Mouse (Mus musculus) midbrain, postnatal 0 days (tissue): ENCODE measurements around the gene Gm6993. TPM values are rescaled to one million over a fixed set of nuclear protein-coding genes. Genes with fewer than 3 reads are reported as not detected.

ENCODE experiments used
- ATAC-seq: fragments of 200-750 bp; cut with Nextera tagmentation; 2 replicates; pipeline ENCODE4 v1.8.0; 2017; ENCODE audit warnings: moderate number of reproducible peaks, mild to moderate bottlenecking, moderate TSS enrichment, moderate library complexity; ENCODE audit not compliant: low FRiP score
- DNase-seq: peaks from one replicate; pipeline ENCODE4 v3.0.0-alpha.2; 2015; ENCODE audit warnings: low spot score
- H3K27ac ChIP-seq: fragments of 300-500 bp; sonication (generic); 2 replicates; pipeline ENCODE4 v1.5.1; 2014; ENCODE audit warnings: low read depth, mild to moderate bottlenecking, low read length, mixed read lengths
- H3K27me3 ChIP-seq: fragments of 300-500 bp; sonication (generic); 2 replicates; pipeline ENCODE4 v1.6.1; 2014; ENCODE audit warnings: low read length, control low read depth, mixed read lengths; ENCODE audit not compliant: insufficient read depth
- H3K36me3 ChIP-seq: fragments of 300-500 bp; sonication (generic); 2 replicates; pipeline ENCODE4 v1.6.1; 2014; ENCODE audit warnings: low read length, control low read depth, mixed read lengths; ENCODE audit not compliant: insufficient read depth
- H3K4me1 ChIP-seq: fragments of 300-500 bp; sonication (generic); 2 replicates; pipeline ENCODE4 v1.6.1; 2014; ENCODE audit warnings: mild to moderate bottlenecking, control low read depth, antibody characterized with exemption, low read length, mixed read lengths; ENCODE audit not compliant: insufficient read depth
- H3K4me2 ChIP-seq: fragments of 300-500 bp; sonication (generic); 2 replicates; pipeline ENCODE4 v1.6.1; 2014; ENCODE audit warnings: low read depth, mild to moderate bottlenecking, low read length, mixed read lengths; ENCODE audit not compliant: poor library complexity, severe bottlenecking
- H3K4me3 ChIP-seq: fragments of 300-500 bp; sonication (generic); 2 replicates; pipeline ENCODE4 v1.5.1; 2014; ENCODE audit warnings: low read depth, mild to moderate bottlenecking, low read length, moderate library complexity
- H3K9ac ChIP-seq: fragments of 300-500 bp; sonication (generic); replicated peaks from 2 replicates; pipeline ENCODE4 v1.6.1; 2014; ENCODE audit warnings: mild to moderate bottlenecking, low read length, moderate library complexity, mixed read lengths; ENCODE audit not compliant: poor library complexity, severe bottlenecking
- H3K9me3 ChIP-seq: fragments of 300-500 bp; sonication (generic); 2 replicates; pipeline ENCODE4 v1.6.1; 2016; ENCODE audit warnings: low read length, control low read depth
- CTCF ChIP-seq: IDR thresholded peaks from 2 replicates; pipeline ENCODE4 v1.5.1; 2016; ENCODE audit warnings: antibody characterized with exemption, mild to moderate bottlenecking
- WGBS: fragments of 180-500 bp; shearing (Covaris S2); extraction: QIAGEN DNeasy Blood & Tissue Kit; methylation state at CpG from one replicate; pipeline ENCODE4 v1.1.7; 2014; 5-methylcytosine and 5-hydroxymethylcytosine counted together
- polyA plus RNA-seq: library from polyadenylated mRNA; unstranded; fragments of >200 nt; fragmentation: Nextera tagmentation; extraction: Ambion mirVana; gene quantifications from 2 replicates; pipeline ENCODE4 v1.2.1, GENCODE M21; 2015
- total RNA-seq: library from RNA; depleted of rRNA; stranded (reverse); fragments of >200 nt; gene quantifications from 2 replicates; pipeline ENCODE4 v1.2.3, GENCODE M21; 2014

Gm6993 gene
- total and polyA plus RNA-seq, 2 experiments from 2014 or later = not detected

DNA sequence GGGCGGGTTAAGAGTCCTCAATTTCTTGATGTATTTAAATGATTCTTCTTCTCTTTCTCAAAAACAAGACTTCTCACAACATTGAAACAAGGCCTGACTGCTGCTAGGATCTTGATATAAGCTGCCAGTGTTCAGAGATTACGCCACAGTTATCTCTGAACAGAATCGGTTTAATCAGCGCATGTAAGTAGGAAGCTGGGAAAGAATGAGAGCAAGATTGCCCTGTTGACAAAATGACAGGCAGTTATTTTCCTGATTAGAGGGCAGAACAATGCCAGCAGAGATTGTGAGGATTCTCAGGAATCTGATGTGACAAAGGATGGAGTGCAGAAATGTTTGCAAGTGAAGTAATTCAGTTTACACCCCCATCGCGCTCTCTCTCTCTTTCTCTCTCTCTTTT is 19.0 kb upstream of the Gm6993 start:
- no peak overlapping the region for H3K4me3 ChIP-seq
- no peaks in the 10 kb centered on the region for H3K27me3 ChIP-seq
- TF ChIP-seq CTCF = no peak
- WGBS = 72% methylated on average over 6 of the region's 6 CpGs
- H3K9ac ChIP-seq = no peak overlapping the region
- ATAC-seq (no peak), DNase-seq (no peak)
- H3K9me3 ChIP-seq = no peaks in the 10 kb centered on the region
- H3K4me1 ChIP-seq = no peaks in the 10 kb centered on the region
- no peak overlapping the region for H3K4me2 ChIP-seq
- H3K27ac ChIP-seq = no peak overlapping the region
- no peaks in the 10 kb centered on the region for H3K36me3 ChIP-seq

DNA sequence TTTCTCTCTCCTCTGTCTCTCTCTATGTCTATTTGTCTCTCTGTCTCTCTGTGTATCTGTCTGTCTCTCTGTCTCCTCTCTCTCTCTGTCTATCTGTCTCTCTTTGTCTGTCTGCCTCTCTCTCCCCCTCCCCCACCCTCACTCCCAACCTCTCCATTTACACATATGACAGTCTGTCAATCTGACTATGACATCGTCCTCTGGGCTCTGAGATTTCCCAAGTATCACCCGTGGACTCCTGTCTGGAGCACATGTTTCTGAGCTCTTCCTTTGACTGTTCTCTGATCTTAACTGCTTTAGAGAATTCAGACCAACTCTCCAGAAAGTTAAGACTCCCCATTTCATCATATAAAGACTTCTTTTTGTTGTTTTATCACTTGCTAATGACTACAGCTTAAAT is 18.3 kb upstream of the Gm6993 start:
- Histone ChIP-seq H3K27ac (no peak overlapping the region), H3K9ac (no peak overlapping the region), H3K36me3 (no peaks in the 10 kb centered on the region), H3K9me3 (no peaks in the 10 kb centered on the region), H3K4me3 (no peak overlapping the region), H3K4me1 (no peaks in the 10 kb centered on the region), H3K27me3 (no peaks in the 10 kb centered on the region), H3K4me2 (no peak overlapping the region)
- no peak for DNase-seq
- 25% methylated on average over 2 of the region's 2 CpGs for WGBS
- ATAC-seq = no peak
- no peak for TF ChIP-seq CTCF

DNA sequence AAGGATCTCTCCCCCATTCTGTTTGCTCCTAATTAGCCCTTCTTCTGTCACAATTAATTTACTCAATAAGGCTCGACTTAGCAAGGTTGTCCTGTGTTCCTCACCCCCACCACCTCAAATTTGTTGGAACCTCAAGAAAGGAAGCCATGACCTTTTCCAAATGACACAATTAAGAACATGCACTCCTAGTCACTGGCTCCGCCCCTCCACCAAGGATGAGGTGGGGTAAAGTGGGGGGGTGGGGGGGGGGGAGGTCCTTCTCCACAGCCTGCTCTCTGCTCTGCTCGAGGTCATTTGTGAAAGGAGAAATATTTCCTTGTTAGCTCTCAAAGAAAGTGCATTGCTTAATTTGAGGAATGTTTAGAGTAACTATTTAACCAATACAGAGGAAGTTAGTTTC is 17.8 kb upstream of the Gm6993 start:
- TF ChIP-seq CTCF = no peak
- no peak for DNase-seq
- H3K27me3 ChIP-seq = no peaks in the 10 kb centered on the region
- no peak overlapping the region for H3K27ac ChIP-seq
- H3K4me1 ChIP-seq = no peaks in the 10 kb centered on the region
- no peaks in the 10 kb centered on the region for H3K36me3 ChIP-seq
- WGBS = 25% methylated on average over 3 of the region's 3 CpGs
- H3K9ac ChIP-seq = no peak overlapping the region
- ATAC-seq = no peak
- no peak overlapping the region for H3K4me2 ChIP-seq
- no peak overlapping the region for H3K4me3 ChIP-seq
- H3K9me3 ChIP-seq = no peaks in the 10 kb centered on the region

DNA sequence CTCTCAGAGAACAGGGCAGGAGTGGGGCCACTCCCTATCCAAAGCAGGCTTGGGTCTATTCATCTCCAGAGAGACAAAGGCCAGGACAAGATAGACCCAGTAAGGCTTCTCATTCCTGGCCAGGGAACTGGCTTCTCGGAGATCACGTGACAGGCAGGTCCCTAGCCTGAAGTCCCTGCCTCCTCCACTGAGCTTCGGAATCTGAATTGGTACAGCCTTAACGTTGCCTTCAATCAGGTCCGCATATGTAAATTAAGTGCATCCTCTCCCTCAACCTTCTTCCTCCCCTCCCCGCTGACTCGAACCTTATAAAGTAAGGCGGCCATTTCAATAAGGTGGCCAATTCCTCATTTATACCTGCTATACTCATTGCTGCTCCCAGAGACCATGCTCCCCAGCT is 15.1 kb upstream of the Gm6993 start:
- DNase-seq (no peak), ATAC-seq (no peak)
- no peak overlapping the region for H3K9ac ChIP-seq
- H3K4me1 ChIP-seq = no peaks in the 10 kb centered on the region
- H3K9me3 ChIP-seq = no peaks in the 10 kb centered on the region
- H3K27ac ChIP-seq = no peak overlapping the region
- no peak overlapping the region for H3K4me2 ChIP-seq
- no peaks in the 10 kb centered on the region for H3K36me3 ChIP-seq
- TF ChIP-seq CTCF = no peak
- H3K27me3 ChIP-seq = no peaks in the 10 kb centered on the region
- 38% methylated on average over 8 of the region's 8 CpGs for WGBS
- no peak overlapping the region for H3K4me3 ChIP-seq

DNA sequence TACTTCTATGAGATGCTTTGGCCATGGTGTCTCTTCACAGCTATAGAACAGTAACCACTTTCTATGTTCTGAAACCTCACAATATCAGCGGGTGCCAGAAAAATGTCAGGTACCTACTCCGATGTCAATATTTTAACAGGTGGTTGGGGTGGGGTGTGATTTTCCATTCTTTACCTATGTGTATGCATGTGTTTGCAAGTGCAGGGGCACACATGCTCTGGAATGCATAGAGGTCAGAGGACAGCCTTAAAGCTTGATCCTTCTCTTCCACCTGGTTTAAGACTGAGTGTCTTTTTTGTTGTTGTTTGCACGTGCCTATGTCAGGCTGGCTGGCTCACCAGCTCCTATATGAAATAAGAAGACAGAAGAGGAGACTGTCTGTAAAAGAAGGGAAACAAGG is 13.4 kb upstream of the Gm6993 start:
- H3K36me3 ChIP-seq = no peaks in the 10 kb centered on the region
- TF ChIP-seq CTCF = no peak
- no peaks in the 10 kb centered on the region for H3K27me3 ChIP-seq
- no peak overlapping the region for H3K4me2 ChIP-seq
- WGBS = 90% methylated on average over 3 of the region's 3 CpGs
- H3K4me3 ChIP-seq = no peak overlapping the region
- DNase-seq (no peak), ATAC-seq (no peak)
- no peaks in the 10 kb centered on the region for H3K4me1 ChIP-seq
- no peaks in the 10 kb centered on the region for H3K9me3 ChIP-seq
- H3K27ac ChIP-seq = no peak overlapping the region
- H3K9ac ChIP-seq = no peak overlapping the region

DNA sequence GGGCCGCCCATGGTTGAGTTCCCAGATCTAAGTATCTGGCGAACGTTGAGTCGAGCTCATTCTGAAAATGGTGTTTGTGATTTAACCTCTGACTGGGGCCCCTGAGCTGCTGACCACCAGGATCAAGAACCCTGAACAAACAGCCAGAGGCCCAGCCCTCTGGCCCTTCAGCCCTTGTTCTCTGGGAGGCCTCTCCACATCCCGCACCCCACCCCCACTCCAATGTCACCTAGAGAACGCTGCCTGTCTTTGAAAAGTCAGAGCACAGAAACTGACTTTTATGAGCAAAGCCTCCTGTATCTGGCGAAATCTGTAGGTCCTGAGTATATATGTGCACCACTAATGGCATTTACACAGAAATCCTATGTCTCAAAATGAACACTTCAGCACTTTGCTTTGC is 11.7 kb upstream of the Gm6993 start:
- Histone ChIP-seq H3K9ac (no peak overlapping the region), H3K4me2 (no peak overlapping the region), H3K27ac (no peak overlapping the region), H3K4me1 (no peaks in the 10 kb centered on the region), H3K9me3 (no peaks in the 10 kb centered on the region), H3K4me3 (no peak overlapping the region), H3K36me3 (no peaks in the 10 kb centered on the region), H3K27me3 (no peaks in the 10 kb centered on the region)
- no peak for TF ChIP-seq CTCF
- WGBS = 65% methylated on average over 7 of the region's 7 CpGs
- ATAC-seq = no peak
- no peak for DNase-seq

DNA sequence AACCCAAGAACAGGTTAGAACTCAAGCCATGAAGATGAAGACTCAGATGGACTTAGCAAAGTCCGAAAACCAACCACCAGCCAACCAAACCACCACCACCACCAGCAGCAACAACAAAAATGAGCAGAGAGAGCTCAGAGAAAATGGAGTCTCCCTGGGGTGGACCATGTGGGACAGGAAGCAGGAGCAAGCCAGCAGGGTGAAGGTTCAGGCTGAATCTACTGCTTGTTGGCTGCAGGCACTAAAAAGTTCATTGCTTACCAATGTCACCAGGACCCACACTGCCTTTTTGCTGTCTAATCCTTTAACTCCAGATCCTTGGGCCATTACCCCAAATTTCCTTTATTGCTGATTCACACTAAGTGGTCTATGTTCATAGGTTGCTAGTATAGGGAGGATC is 7.9 kb upstream of the Gm6993 start:
- no peak for TF ChIP-seq CTCF
- DNase-seq (no peak), ATAC-seq (no peak)
- no peaks in the 10 kb centered on the region for H3K4me1 ChIP-seq
- WGBS = 94% methylated on average over 1 of the region's 1 CpGs
- H3K9ac ChIP-seq = no peak overlapping the region
- H3K9me3 ChIP-seq = no peaks in the 10 kb centered on the region
- no peaks in the 10 kb centered on the region for H3K27me3 ChIP-seq
- H3K36me3 ChIP-seq = no peaks in the 10 kb centered on the region
- H3K27ac ChIP-seq = no peak overlapping the region
- no peak overlapping the region for H3K4me3 ChIP-seq
- H3K4me2 ChIP-seq = no peak overlapping the region
